Mouse (Mus musculus): ENCODE data around the gene Zbtb34. TPM values are rescaled to one million over a fixed set of nuclear protein-coding genes. Genes with fewer than 3 reads are reported as not detected.

The Zbtb34 gene
- polyA plus RNA-seq, 1 experiment = 1.6 TPM

- Histone ChIP-seq H3K79me2 (ENCODE audit: control insufficient read depth, insufficient read depth) (peaks cover 23% of the 10 kb centered on the region), H3K36me3 (ENCODE audit: control insufficient read depth, insufficient read depth) (peaks cover 25% of the 10 kb centered on the region), H3K4me3 (ENCODE audit: insufficient read depth, poor library complexity, severe bottlenecking) (no peak overlapping the region), H3K79me3 (ENCODE audit: low read depth) (peaks cover 5% of the 10 kb centered on the region), H3K27me3 (ENCODE audit: control insufficient read depth, insufficient read depth, insufficient read length) (no peaks in the 10 kb centered on the region), H3ac (ENCODE audit: control insufficient read depth, insufficient read length, low read depth) (no peak overlapping the region)
- TF ChIP-seq FOSL1 (IDR thresholded peaks at IDR 0.05; ENCODE audit: insufficient read depth, low read length, poor library complexity, severe bottlenecking) (no peak), MAX (IDR thresholded peaks at IDR 0.05) (no peak), USF1 (IDR thresholded peaks at IDR 0.05; ENCODE audit: low read depth) (no peak)
Measured at GRCm38 (mm10) chr2:33426640-33427398, 4.3 kb downstream of the Zbtb34 start.

GRCm38 (mm10) chr2:33417454-33417853 is 13.7 kb downstream of the Zbtb34 start:
- H3K4me3 ChIP-seq (ENCODE audit: insufficient read depth, poor library complexity, severe bottlenecking) = no peak overlapping the region
- TF ChIP-seq FOSL1 (IDR thresholded peaks at IDR 0.05; ENCODE audit: insufficient read depth, low read length, poor library complexity, severe bottlenecking) (no peak), CEBPB (IDR thresholded peaks at IDR 0.05; ENCODE audit: low read depth) (no peak), MYOD1 (IDR thresholded peaks at IDR 0.05; ENCODE audit: control insufficient read depth, insufficient read length, low read depth) (no peak), MAX (IDR thresholded peaks at IDR 0.05) (no peak), USF1 (IDR thresholded peaks at IDR 0.05; ENCODE audit: low read depth) (no peak), MYOG (IDR thresholded peaks at IDR 0.05; ENCODE audit: control insufficient read depth, extremely low read depth, insufficient read length) (no peak), CTCF (IDR thresholded peaks at IDR 0.05; ENCODE audit: control insufficient read depth, insufficient read depth, insufficient read length) (no peak)
- peaks cover 5% of the 10 kb centered on the region for H3K36me3 ChIP-seq (ENCODE audit: control insufficient read depth, insufficient read depth)
- no peaks in the 10 kb centered on the region for H3K79me2 ChIP-seq (ENCODE audit: control insufficient read depth, insufficient read depth)
- H3ac ChIP-seq (ENCODE audit: control insufficient read depth, insufficient read length, low read depth) = no peak overlapping the region
- no peaks in the 10 kb centered on the region for H3K27me3 ChIP-seq (ENCODE audit: control insufficient read depth, insufficient read depth, insufficient read length)
- H3K79me3 ChIP-seq (ENCODE audit: low read depth) = no peaks in the 10 kb centered on the region

GRCm38 (mm10) chr2:33414019-33414418 is 17.1 kb downstream of the Zbtb34 start:
- Histone ChIP-seq H3K27me3 (ENCODE audit: control insufficient read depth, insufficient read depth, insufficient read length) (no peaks in the 10 kb centered on the region), H3K79me2 (ENCODE audit: control insufficient read depth, insufficient read depth) (no peaks in the 10 kb centered on the region), H3ac (ENCODE audit: control insufficient read depth, insufficient read length, low read depth) (no peak overlapping the region), H3K79me3 (ENCODE audit: low read depth) (no peaks in the 10 kb centered on the region), H3K4me3 (ENCODE audit: insufficient read depth, poor library complexity, severe bottlenecking) (no peak overlapping the region), H3K36me3 (ENCODE audit: control insufficient read depth, insufficient read depth) (peaks cover 29% of the 10 kb centered on the region)
- no peak for TF ChIP-seq MAX (IDR thresholded peaks at IDR 0.05)

- Histone ChIP-seq H3ac (ENCODE audit: control insufficient read depth, insufficient read length, low read depth) (no peak overlapping the region), H3K36me3 (ENCODE audit: control insufficient read depth, insufficient read depth) (peaks cover 37% of the 10 kb centered on the region), H3K79me2 (ENCODE audit: control insufficient read depth, insufficient read depth) (no peaks in the 10 kb centered on the region), H3K79me3 (ENCODE audit: low read depth) (no peaks in the 10 kb centered on the region), H3K4me3 (ENCODE audit: insufficient read depth, poor library complexity, severe bottlenecking) (no peak overlapping the region), H3K27me3 (ENCODE audit: control insufficient read depth, insufficient read depth, insufficient read length) (no peaks in the 10 kb centered on the region)
- TF ChIP-seq MYOD1 (IDR thresholded peaks at IDR 0.05; ENCODE audit: control insufficient read depth, insufficient read length, low read depth) (no peak), USF1 (IDR thresholded peaks at IDR 0.05; ENCODE audit: low read depth) (no peak)
Measured at GRCm38 (mm10) chr2:33412111-33412510, 19.0 kb downstream of the Zbtb34 start.

- TF ChIP-seq CEBPB (IDR thresholded peaks at IDR 0.05; ENCODE audit: low read depth) = no peak
- no peak for TF ChIP-seq MYOG (IDR thresholded peaks at IDR 0.05; ENCODE audit: control insufficient read depth, extremely low read depth, insufficient read length)
- no peak for TF ChIP-seq CTCF (IDR thresholded peaks at IDR 0.05; ENCODE audit: control insufficient read depth, insufficient read depth, insufficient read length)
- TF ChIP-seq FOSL1 (IDR thresholded peaks at IDR 0.05; ENCODE audit: insufficient read depth, low read length, poor library complexity, severe bottlenecking) = no peak
- TF ChIP-seq MYOD1 (IDR thresholded peaks at IDR 0.05; ENCODE audit: control insufficient read depth, insufficient read length, low read depth) = no peak
- no peak for TF ChIP-seq MAX (IDR thresholded peaks at IDR 0.05)
- no peak for TF ChIP-seq USF1 (IDR thresholded peaks at IDR 0.05; ENCODE audit: low read depth)
- H3K79me2 ChIP-seq (ENCODE audit: control insufficient read depth, insufficient read depth) = no peaks in the 10 kb centered on the region
- no peak overlapping the region for H3ac ChIP-seq (ENCODE audit: control insufficient read depth, insufficient read length, low read depth)
- H3K79me3 ChIP-seq (ENCODE audit: low read depth) = no peaks in the 10 kb centered on the region
- H3K4me3 ChIP-seq (ENCODE audit: insufficient read depth, poor library complexity, severe bottlenecking) = no peak overlapping the region
- H3K27me3 ChIP-seq (ENCODE audit: control insufficient read depth, insufficient read depth, insufficient read length) = no peaks in the 10 kb centered on the region
- H3K36me3 ChIP-seq (ENCODE audit: control insufficient read depth, insufficient read depth) = peaks cover 3% of the 10 kb centered on the region
Measured at GRCm38 (mm10) chr2:33403511-33404003, 27.6 kb downstream of the Zbtb34 start.

- Histone ChIP-seq H3K36me3 (ENCODE audit: control insufficient read depth, insufficient read depth) (no peaks in the 10 kb centered on the region), H3K4me3 (ENCODE audit: insufficient read depth, poor library complexity, severe bottlenecking) (no peak overlapping the region), H3K27me3 (ENCODE audit: control insufficient read depth, insufficient read depth, insufficient read length) (no peaks in the 10 kb centered on the region), H3K79me2 (ENCODE audit: control insufficient read depth, insufficient read depth) (no peaks in the 10 kb centered on the region), H3ac (ENCODE audit: control insufficient read depth, insufficient read length, low read depth) (no peak overlapping the region), H3K79me3 (ENCODE audit: low read depth) (no peaks in the 10 kb centered on the region)
- no peak for TF ChIP-seq MYOD1 (IDR thresholded peaks at IDR 0.05; ENCODE audit: control insufficient read depth, insufficient read length, low read depth)
- TF ChIP-seq MYOG (IDR thresholded peaks at IDR 0.05; ENCODE audit: control insufficient read depth, extremely low read depth, insufficient read length) = no peak
- no peak for TF ChIP-seq FOSL1 (IDR thresholded peaks at IDR 0.05; ENCODE audit: insufficient read depth, low read length, poor library complexity, severe bottlenecking)
- no peak for TF ChIP-seq CEBPB (IDR thresholded peaks at IDR 0.05; ENCODE audit: low read depth)
- no peak for TF ChIP-seq CTCF (IDR thresholded peaks at IDR 0.05; ENCODE audit: control insufficient read depth, insufficient read depth, insufficient read length)
Measured at GRCm38 (mm10) chr2:33402638-33403037, 28.5 kb downstream of the Zbtb34 start.

Data from C2C12 (cell line).